Mouse (Mus musculus): ENCODE results near the gene Mylk2. TPM values are rescaled to one million over a fixed set of nuclear protein-coding genes. Genes with fewer than 3 reads are reported as not detected.
A peak's percentile ranks its signal among the peaks of the same experiment; 100 is the strongest.

Mylk2 gene
- polyA plus RNA-seq, 1 experiment from 2014 or later: not detected

GRCm38 (mm10) chr2:152906274-152907037 is 4.7 kb upstream of the Mylk2 start:
- no peak for DNase-seq (ENCODE audit: low spot score)

GRCm38 (mm10) chr2:152907114-152907943 is 3.8 kb upstream of the Mylk2 start:
- Histone ChIP-seq H3K9ac (ENCODE audit: low read depth, low read length) (no peak overlapping the region), H3K27me3 (ENCODE audit: control insufficient read depth, insufficient read depth, low read length) (peaks cover 6% of the 10 kb centered on the region; the same call in 1 of the 2 replicates), H3K4me1 (replicated peaks; ENCODE audit: control insufficient read depth, insufficient read depth, low read length) (0 out of 2 replicates have a peak, but pooled peaks cover 3% of the 10 kb centered on the region), H3K27ac (ENCODE audit: low read depth, low read length) (no peak overlapping the region), H3K36me3 (ENCODE audit: control insufficient read depth, insufficient read depth, low read length) (no peaks in the 10 kb centered on the region), H3K9me3 (ENCODE audit: control insufficient read depth, low read length) (no peaks in the 10 kb centered on the region), H3K4me2 (replicated peaks; ENCODE audit: low read depth, low read length) (no peak overlapping the region), H3K4me3 (ENCODE audit: low read depth, low read length) (no peak overlapping the region)
- WGBS: 46% methylated on average over 14 of the region's 14 CpGs
- DNase-seq (ENCODE audit: low spot score) (no peak), ATAC-seq (ENCODE audit: low FRiP score) (no peak)

More at GRCm38 (mm10) chr2:152906274-152907037, 4.7 kb upstream of the Mylk2 start:
- no peak overlapping the region for H3K4me3 ChIP-seq (ENCODE audit: low read depth, low read length)
- no peaks in the 10 kb centered on the region for H3K9me3 ChIP-seq (ENCODE audit: control insufficient read depth, low read length)
- H3K36me3 ChIP-seq (ENCODE audit: control insufficient read depth, insufficient read depth, low read length): no peaks in the 10 kb centered on the region
- 68% methylated on average over 9 of the region's 9 CpGs for WGBS
- peaks cover 2% of the 10 kb centered on the region; the same call in 1 of the 2 replicates for H3K27me3 ChIP-seq (ENCODE audit: control insufficient read depth, insufficient read depth, low read length)
- no peak overlapping the region for H3K9ac ChIP-seq (ENCODE audit: low read depth, low read length)
- no peak for ATAC-seq (ENCODE audit: low FRiP score)
- no peak overlapping the region for H3K27ac ChIP-seq (ENCODE audit: low read depth, low read length)
- H3K4me1 ChIP-seq (replicated peaks; ENCODE audit: control insufficient read depth, insufficient read depth, low read length): 0 out of 2 replicates have a peak, but pooled peaks cover 3% of the 10 kb centered on the region
- H3K4me2 ChIP-seq (replicated peaks; ENCODE audit: low read depth, low read length): no peak overlapping the region

- H3K27ac ChIP-seq (ENCODE audit: low read depth, low read length): no peak overlapping the region
- peaks cover 15% of the 10 kb centered on the region for H3K27me3 ChIP-seq (ENCODE audit: control insufficient read depth, insufficient read depth, low read length)
- no peaks in the 10 kb centered on the region for H3K36me3 ChIP-seq (ENCODE audit: control insufficient read depth, insufficient read depth, low read length)
- no peak for DNase-seq (ENCODE audit: low spot score)
- ATAC-seq (ENCODE audit: low FRiP score): no peak
- H3K4me3 ChIP-seq (ENCODE audit: low read depth, low read length): no peak overlapping the region
- H3K9ac ChIP-seq (ENCODE audit: low read depth, low read length): no peak overlapping the region
- WGBS: 74% methylated on average over 6 of the region's 6 CpGs
- peaks cover 6% of the 10 kb centered on the region; the same call in 1 of the 2 replicates for H3K4me1 ChIP-seq (replicated peaks; ENCODE audit: control insufficient read depth, insufficient read depth, low read length)
- no peak overlapping the region for H3K4me2 ChIP-seq (replicated peaks; ENCODE audit: low read depth, low read length)
- H3K9me3 ChIP-seq (ENCODE audit: control insufficient read depth, low read length): no peaks in the 10 kb centered on the region
These were observed 1.3 kb upstream of the Mylk2 start for GRCm38 (mm10) chr2:152909848-152910247.

- WGBS: 35% methylated on average over 6 of the region's 6 CpGs
- DNase-seq (ENCODE audit: low spot score) (no peak), ATAC-seq (ENCODE audit: low FRiP score) (no peak)
- Histone ChIP-seq H3K4me1 (replicated peaks; ENCODE audit: control insufficient read depth, insufficient read depth, low read length) (peaks cover 6% of the 10 kb centered on the region; the same call in 1 of the 2 replicates), H3K27ac (ENCODE audit: low read depth, low read length) (no peak overlapping the region), H3K9ac (ENCODE audit: low read depth, low read length) (no peak overlapping the region), H3K4me3 (ENCODE audit: low read depth, low read length) (no peak overlapping the region), H3K4me2 (replicated peaks; ENCODE audit: low read depth, low read length) (no peak overlapping the region), H3K36me3 (ENCODE audit: control insufficient read depth, insufficient read depth, low read length) (no peaks in the 10 kb centered on the region), H3K9me3 (ENCODE audit: control insufficient read depth, low read length) (no peaks in the 10 kb centered on the region), H3K27me3 (ENCODE audit: control insufficient read depth, insufficient read depth, low read length) (peaks cover 15% of the 10 kb centered on the region)
These were observed 280 bp downstream of the Mylk2 start for GRCm38 (mm10) chr2:152911432-152911831.

- DNase-seq (ENCODE audit: low spot score) (no peak), ATAC-seq (ENCODE audit: low FRiP score) (no peak)
- Histone ChIP-seq H3K4me3 (ENCODE audit: low read depth, low read length) (no peak overlapping the region), H3K27me3 (ENCODE audit: control insufficient read depth, insufficient read depth, low read length) (peaks cover 15% of the 10 kb centered on the region), H3K9me3 (ENCODE audit: control insufficient read depth, low read length) (no peaks in the 10 kb centered on the region), H3K36me3 (ENCODE audit: control insufficient read depth, insufficient read depth, low read length) (no peaks in the 10 kb centered on the region), H3K4me2 (replicated peaks; ENCODE audit: low read depth, low read length) (no peak overlapping the region), H3K4me1 (replicated peaks; ENCODE audit: control insufficient read depth, insufficient read depth, low read length) (peaks cover 3% of the 10 kb centered on the region; the same call in 1 of the 2 replicates), H3K27ac (ENCODE audit: low read depth, low read length) (no peak overlapping the region), H3K9ac (ENCODE audit: low read depth, low read length) (no peak overlapping the region)
- WGBS: 36% methylated on average over 7 of the region's 7 CpGs
These were observed 2.3 kb downstream of the Mylk2 start for GRCm38 (mm10) chr2:152913471-152913870.

- peak; percentile 68 for ATAC-seq (ENCODE audit: low FRiP score)
- Histone ChIP-seq H3K36me3 (ENCODE audit: control insufficient read depth, insufficient read depth, low read length) (no peaks in the 10 kb centered on the region), H3K27ac (ENCODE audit: low read depth, low read length) (no peak overlapping the region), H3K9ac (ENCODE audit: low read depth, low read length) (0 out of 2 replicates have a peak overlapping the region, but pooled peaks have one; percentile 12), H3K4me3 (ENCODE audit: low read depth, low read length) (no peak overlapping the region), H3K4me2 (replicated peaks; ENCODE audit: low read depth, low read length) (peak overlapping the region; percentile 25), H3K27me3 (ENCODE audit: control insufficient read depth, insufficient read depth, low read length) (peaks cover 15% of the 10 kb centered on the region), H3K4me1 (replicated peaks; ENCODE audit: control insufficient read depth, insufficient read depth, low read length) (peaks cover 3% of the 10 kb centered on the region; the same call in 1 of the 2 replicates), H3K9me3 (ENCODE audit: control insufficient read depth, low read length) (no peaks in the 10 kb centered on the region)
- DNase-seq (ENCODE audit: low spot score): peak; percentile 94
- 5% methylated on average over 18 of the region's 18 CpGs for WGBS
These were observed 3.4 kb downstream of the Mylk2 start for GRCm38 (mm10) chr2:152914310-152915120.

GRCm38 (mm10) chr2:152915453-152915852 is 4.3 kb downstream of the Mylk2 start:
- Histone ChIP-seq H3K4me2 (replicated peaks; ENCODE audit: low read depth, low read length) (no peak overlapping the region), H3K27me3 (ENCODE audit: control insufficient read depth, insufficient read depth, low read length) (peaks cover 15% of the 10 kb centered on the region), H3K9ac (ENCODE audit: low read depth, low read length) (no peak overlapping the region), H3K27ac (ENCODE audit: low read depth, low read length) (no peak overlapping the region), H3K4me3 (ENCODE audit: low read depth, low read length) (no peak overlapping the region), H3K36me3 (ENCODE audit: control insufficient read depth, insufficient read depth, low read length) (no peaks in the 10 kb centered on the region), H3K9me3 (ENCODE audit: control insufficient read depth, low read length) (no peaks in the 10 kb centered on the region), H3K4me1 (replicated peaks; ENCODE audit: control insufficient read depth, insufficient read depth, low read length) (peaks cover 3% of the 10 kb centered on the region; the same call in 1 of the 2 replicates)
- DNase-seq (ENCODE audit: low spot score) (no peak), ATAC-seq (ENCODE audit: low FRiP score) (no peak)
- WGBS: 69% methylated on average over 4 of the region's 4 CpGs

GRCm38 (mm10) chr2:152916111-152916510 is 5.0 kb downstream of the Mylk2 start:
- WGBS: 57% methylated on average over 5 of the region's 5 CpGs
- no peak for ATAC-seq (ENCODE audit: low FRiP score)

More at GRCm38 (mm10) chr2:152916111-152916510, 5.0 kb downstream of the Mylk2 start:
- peaks cover 3% of the 10 kb centered on the region; the same call in 1 of the 2 replicates for H3K4me1 ChIP-seq (replicated peaks; ENCODE audit: control insufficient read depth, insufficient read depth, low read length)
- H3K27me3 ChIP-seq (ENCODE audit: control insufficient read depth, insufficient read depth, low read length): peaks cover 15% of the 10 kb centered on the region
- no peak overlapping the region for H3K4me3 ChIP-seq (ENCODE audit: low read depth, low read length)
- DNase-seq (ENCODE audit: low spot score): no peak
- H3K36me3 ChIP-seq (ENCODE audit: control insufficient read depth, insufficient read depth, low read length): no peaks in the 10 kb centered on the region
- H3K9ac ChIP-seq (ENCODE audit: low read depth, low read length): no peak overlapping the region
- no peak overlapping the region for H3K27ac ChIP-seq (ENCODE audit: low read depth, low read length)
- H3K9me3 ChIP-seq (ENCODE audit: control insufficient read depth, low read length): no peaks in the 10 kb centered on the region
- H3K4me2 ChIP-seq (replicated peaks; ENCODE audit: low read depth, low read length): no peak overlapping the region
